Mouse (Mus musculus): ENCODE results near the gene Odf2l.

GRCm38 (mm10) chr3:145115169-145115568 is 3.2 kb upstream of the Odf2l start:
- TF ChIP-seq POLR2A (IDR thresholded peaks at IDR 0.05; ENCODE audit: extremely low read depth, insufficient read depth, low read length) (no peak), CTCF (IDR thresholded peaks at IDR 0.05; ENCODE audit: low read depth, low read length) (no peak)
